Mouse (Mus musculus) hindbrain, embryonic 15.5 days (tissue): Measurements from ENCODE around the gene Slc22a5. TPM values are rescaled to one million over a fixed set of nuclear protein-coding genes. Genes with fewer than 3 reads are reported as not detected.
A peak's percentile ranks its signal among the peaks of the same experiment; 100 is the strongest.
"Not testable (repeated sequence)": the region's sequence is repeated elsewhere in the genome, so short reads cannot be mapped to it uniquely, and the experiment has no call there.

Experiments
- ATAC-seq: fragments of 200-750 bp; cut with Nextera tagmentation; 2 replicates; pipeline ENCODE4 v1.8.0; 2017; ENCODE audit warnings: low read depth, moderate number of reproducible peaks, moderate TSS enrichment; ENCODE audit not compliant: low FRiP score
- H3K27ac ChIP-seq: fragments of 300-500 bp; sonication (generic); replicated peaks from 2 replicates; pipeline ENCODE4 v1.5.1; 2015; ENCODE audit warnings: mild to moderate bottlenecking, inconsistent platforms
- H3K27me3 ChIP-seq: fragments of 300-500 bp; sonication (generic); 2 replicates; pipeline ENCODE4 v1.6.1; 2015; ENCODE audit warnings: control low read depth, inconsistent platforms
- H3K36me3 ChIP-seq: fragments of 300-500 bp; sonication (generic); 2 replicates; pipeline ENCODE4 v1.6.1; 2015; ENCODE audit warnings: control low read depth, inconsistent platforms
- H3K4me1 ChIP-seq: fragments of 300-500 bp; sonication (generic); replicated peaks from 2 replicates; pipeline ENCODE4 v1.6.1; 2015; ENCODE audit warnings: control low read depth, inconsistent platforms
- H3K4me2 ChIP-seq: fragments of 300-500 bp; sonication (generic); 2 replicates; pipeline ENCODE4 v1.6.1; 2015; ENCODE audit warnings: moderate library complexity, mild to moderate bottlenecking, inconsistent platforms
- H3K4me3 ChIP-seq: fragments of 300-500 bp; sonication (generic); 2 replicates; pipeline ENCODE4 v1.5.1; 2015; ENCODE audit warnings: mild to moderate bottlenecking, inconsistent platforms
- H3K9ac ChIP-seq: fragments of 300-500 bp; sonication (generic); 2 replicates; pipeline ENCODE4 v1.6.1; 2015; ENCODE audit warnings: inconsistent platforms
- H3K9me3 ChIP-seq: fragments of 300-500 bp; sonication (generic); 2 replicates; pipeline ENCODE4 v1.6.1; 2016; ENCODE audit warnings: control low read depth, inconsistent platforms
- WGBS: fragments of 180-500 bp; shearing (Covaris S2); methylation state at CpG from one replicate; pipeline ENCODE4 v1.1.7; 2015; 5-methylcytosine and 5-hydroxymethylcytosine counted together
- polyA plus RNA-seq: library from polyadenylated mRNA; unstranded; fragments of >200 nt; fragmentation: Nextera tagmentation; extraction: Ambion mirVana; gene quantifications from 2 replicates; pipeline ENCODE4 v1.2.1, GENCODE M21; 2015

Gene Slc22a5
- polyA plus RNA-seq: 10.9 and 12.1 TPM in 2 replicates

GRCm38 (mm10) chr11:53891505-53892451, at the start of gene Slc22a5:
TSS of gene Slc22a5 (minus strand) at chr11:53891660.
- H3K9ac ChIP-seq: peak within 1 kb of the TSS; percentile 64

GRCm38 (mm10) chr11:53931944-53932318, 40.5 kb upstream of the Slc22a5 start:
- not testable (repeated sequence) for H3K4me2 ChIP-seq, H3K36me3 ChIP-seq, H3K9me3 ChIP-seq, H3K27ac ChIP-seq, H3K27me3 ChIP-seq, H3K4me1 ChIP-seq, H3K4me3 ChIP-seq, H3K9ac ChIP-seq, ATAC-seq
- WGBS: 71% methylated on average over 4 of the region's 4 CpGs

More at GRCm38 (mm10) chr11:53891505-53892451, at the start of gene Slc22a5:
- 2% methylated on average over 63 of the region's 63 CpGs for WGBS
- Histone ChIP-seq H3K9me3 (no peaks in the 10 kb centered on the region), H3K36me3 (no peaks in the 10 kb centered on the region), H3K4me1 (peaks cover 28% of the 10 kb centered on the region), H3K4me2 (peak within 1 kb of the TSS; percentile 85), H3K27ac (peak within 1 kb of the TSS; percentile 59), H3K27me3 (no peaks in the 10 kb centered on the region), H3K4me3 (peak within 1 kb of the TSS; percentile 64)
- ATAC-seq: peak; percentile 99

DNA sequence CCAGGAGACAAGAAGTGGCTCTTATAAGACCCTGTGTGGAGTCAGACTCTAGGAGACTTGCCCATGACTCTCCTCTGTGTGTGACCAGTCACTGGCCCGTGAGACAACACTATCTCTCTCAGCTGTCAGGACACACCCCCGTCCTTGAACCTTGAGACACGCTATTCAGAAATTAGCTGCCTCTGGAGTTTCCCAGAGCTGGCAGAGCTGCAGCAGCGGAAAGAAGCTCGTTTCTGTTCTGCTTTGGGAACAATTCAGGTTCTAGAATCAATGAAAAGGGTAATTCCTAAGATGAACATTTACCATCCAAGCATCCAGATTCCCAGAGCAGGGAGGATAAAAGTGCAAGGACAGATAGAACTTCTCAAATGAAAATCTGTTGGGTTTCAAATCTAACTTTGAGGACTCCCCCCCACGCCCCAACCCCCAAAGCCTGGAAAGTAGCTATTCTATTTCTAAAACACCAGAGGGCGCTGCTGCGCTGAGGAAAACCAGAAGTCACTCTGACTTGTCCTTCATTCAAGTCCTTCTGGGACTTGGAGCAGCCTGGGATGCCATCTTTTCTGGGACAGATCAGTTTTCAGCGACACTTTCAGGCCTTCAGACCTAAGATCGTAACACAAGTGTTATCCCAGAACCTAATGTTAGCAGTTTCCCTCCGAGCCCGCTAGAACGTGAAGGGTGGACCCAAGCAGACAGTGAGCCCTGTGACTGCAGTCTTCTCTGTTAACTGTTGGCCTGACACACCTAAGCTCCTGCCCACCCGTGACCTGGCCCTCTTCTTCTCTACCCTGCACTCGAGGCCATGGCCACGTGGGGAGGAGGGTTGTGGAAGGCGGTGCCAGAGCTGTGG, 39.9 kb upstream of the Slc22a5 start:
- no peak overlapping the region for H3K27ac ChIP-seq
- H3K9me3 ChIP-seq: no peaks in the 10 kb centered on the region
- 34% methylated on average over 17 of the region's 17 CpGs for whole genome bisulfite sequencing
- H3K4me2 ChIP-seq: no peak overlapping the region
- ATAC-seq: no peak
- H3K9ac ChIP-seq: no peak overlapping the region
- H3K4me1 ChIP-seq: no peaks in the 10 kb centered on the region
- no peaks in the 10 kb centered on the region for H3K27me3 ChIP-seq
- H3K36me3 ChIP-seq: no peaks in the 10 kb centered on the region
- no peak overlapping the region for H3K4me3 ChIP-seq

GRCm38 (mm10) chr11:53929741-53930140, 38.3 kb upstream of the Slc22a5 start:
- WGBS: 87% methylated on average over 3 of the region's 3 CpGs
- H3K9me3 ChIP-seq: no peaks in the 10 kb centered on the region
- H3K27ac ChIP-seq: no peak overlapping the region
- no peak overlapping the region for H3K4me2 ChIP-seq
- no peaks in the 10 kb centered on the region for H3K27me3 ChIP-seq
- no peak overlapping the region for H3K9ac ChIP-seq
- no peak overlapping the region for H3K4me3 ChIP-seq
- H3K4me1 ChIP-seq: no peaks in the 10 kb centered on the region
- no peak for ATAC-seq
- H3K36me3 ChIP-seq: no peaks in the 10 kb centered on the region

DNA sequence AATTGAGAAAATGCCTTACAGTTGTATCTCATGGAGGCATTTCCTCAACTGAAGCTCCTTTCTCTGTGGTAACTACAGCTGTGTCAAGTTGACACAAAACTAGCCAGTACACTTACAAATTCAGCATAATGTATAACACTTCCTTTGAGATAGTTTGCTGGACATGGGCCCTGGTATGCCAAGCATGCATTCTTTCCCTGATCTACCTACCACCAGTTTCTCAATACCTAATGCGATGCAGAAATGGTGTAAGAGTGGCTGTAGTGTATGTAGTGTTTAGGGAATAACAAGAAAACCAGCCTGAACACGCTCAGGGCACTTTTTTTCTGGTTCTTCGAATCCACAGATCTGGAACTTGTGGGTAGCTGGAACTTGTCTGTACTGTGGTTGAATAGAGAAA, 37.1 kb upstream of the Slc22a5 start:
- Histone ChIP-seq H3K4me2 (no peak overlapping the region), H3K4me1 (no peaks in the 10 kb centered on the region), H3K36me3 (no peaks in the 10 kb centered on the region), H3K27ac (no peak overlapping the region), H3K4me3 (no peak overlapping the region), H3K27me3 (no peaks in the 10 kb centered on the region), H3K9ac (no peak overlapping the region), H3K9me3 (no peaks in the 10 kb centered on the region)
- WGBS: 93% methylated on average over 3 of the region's 3 CpGs
- ATAC-seq: no peak

DNA sequence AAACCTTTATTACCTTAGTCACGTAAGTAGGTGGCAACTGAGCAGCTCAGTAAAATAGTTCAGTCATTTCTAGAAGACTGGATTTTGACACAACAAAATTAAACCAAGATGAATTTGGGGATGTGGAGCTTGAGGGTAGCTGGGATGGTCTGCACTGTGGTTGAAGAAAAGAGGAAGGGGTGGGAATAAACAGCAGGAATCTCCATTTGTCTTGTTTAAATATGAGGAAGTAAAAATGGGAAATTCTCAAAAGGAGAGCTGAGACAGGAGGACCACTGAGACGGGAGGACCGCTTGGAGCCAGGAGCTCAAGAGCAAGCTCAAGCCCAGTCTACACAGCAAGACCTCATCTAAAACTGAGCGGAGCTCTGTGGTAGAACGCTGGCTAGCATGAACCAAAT, 34.8 kb upstream of the Slc22a5 start:
- no peak overlapping the region for H3K27ac ChIP-seq
- no peaks in the 10 kb centered on the region for H3K36me3 ChIP-seq

GRCm38 (mm10) chr11:53918851-53919250, 27.4 kb upstream of the Slc22a5 start:
- no peak for ATAC-seq
- H3K9me3 ChIP-seq: no peaks in the 10 kb centered on the region
- H3K4me1 ChIP-seq: no peaks in the 10 kb centered on the region
- WGBS: 95% methylated on average over 4 of the region's 4 CpGs
- H3K9ac ChIP-seq: no peak overlapping the region
- no peaks in the 10 kb centered on the region for H3K36me3 ChIP-seq
- H3K27ac ChIP-seq: no peak overlapping the region
- no peak overlapping the region for H3K4me3 ChIP-seq
- H3K27me3 ChIP-seq: no peaks in the 10 kb centered on the region
- H3K4me2 ChIP-seq: no peak overlapping the region

More for the DNA sequence above, 34.8 kb upstream of the Slc22a5 start:
- no peak overlapping the region for H3K9ac ChIP-seq
- H3K9me3 ChIP-seq: no peaks in the 10 kb centered on the region
- H3K27me3 ChIP-seq: no peaks in the 10 kb centered on the region
- 88% methylated on average over 5 of the region's 5 CpGs for WGBS
- no peak overlapping the region for H3K4me3 ChIP-seq
- H3K4me2 ChIP-seq: no peak overlapping the region
- no peak for ATAC-seq
- H3K4me1 ChIP-seq: no peaks in the 10 kb centered on the region

- Histone ChIP-seq H3K27me3 (no peaks in the 10 kb centered on the region), H3K4me2 (no peak overlapping the region), H3K27ac (no peak overlapping the region), H3K9me3 (no peaks in the 10 kb centered on the region), H3K4me1 (no peaks in the 10 kb centered on the region), H3K4me3 (no peak overlapping the region), H3K36me3 (no peaks in the 10 kb centered on the region), H3K9ac (no peak overlapping the region)
- no peak for ATAC-seq
- WGBS: 88% methylated on average over 4 of the region's 4 CpGs
Measured at GRCm38 (mm10) chr11:53911011-53911410, 19.6 kb upstream of the Slc22a5 start.

- Histone ChIP-seq H3K27me3 (no peaks in the 10 kb centered on the region), H3K4me2 (no peak overlapping the region), H3K4me1 (no peaks in the 10 kb centered on the region), H3K9me3 (no peaks in the 10 kb centered on the region), H3K27ac (no peak overlapping the region), H3K9ac (no peak overlapping the region), H3K36me3 (no peaks in the 10 kb centered on the region), H3K4me3 (no peak overlapping the region)
- WGBS: 92% methylated on average over 8 of the region's 8 CpGs
- ATAC-seq: no peak
Measured at GRCm38 (mm10) chr11:53908686-53909085, 17.2 kb upstream of the Slc22a5 start.

GRCm38 (mm10) chr11:53904534-53904925, 13.1 kb upstream of the Slc22a5 start:
- Histone ChIP-seq H3K27ac (no peak overlapping the region), H3K9me3 (no peaks in the 10 kb centered on the region), H3K27me3 (no peaks in the 10 kb centered on the region), H3K4me1 (no peaks in the 10 kb centered on the region), H3K4me2 (no peak overlapping the region), H3K36me3 (no peaks in the 10 kb centered on the region), H3K9ac (no peak overlapping the region), H3K4me3 (no peak overlapping the region)
- WGBS: 81% methylated on average over 9 of the region's 9 CpGs
- ATAC-seq: no peak

DNA sequence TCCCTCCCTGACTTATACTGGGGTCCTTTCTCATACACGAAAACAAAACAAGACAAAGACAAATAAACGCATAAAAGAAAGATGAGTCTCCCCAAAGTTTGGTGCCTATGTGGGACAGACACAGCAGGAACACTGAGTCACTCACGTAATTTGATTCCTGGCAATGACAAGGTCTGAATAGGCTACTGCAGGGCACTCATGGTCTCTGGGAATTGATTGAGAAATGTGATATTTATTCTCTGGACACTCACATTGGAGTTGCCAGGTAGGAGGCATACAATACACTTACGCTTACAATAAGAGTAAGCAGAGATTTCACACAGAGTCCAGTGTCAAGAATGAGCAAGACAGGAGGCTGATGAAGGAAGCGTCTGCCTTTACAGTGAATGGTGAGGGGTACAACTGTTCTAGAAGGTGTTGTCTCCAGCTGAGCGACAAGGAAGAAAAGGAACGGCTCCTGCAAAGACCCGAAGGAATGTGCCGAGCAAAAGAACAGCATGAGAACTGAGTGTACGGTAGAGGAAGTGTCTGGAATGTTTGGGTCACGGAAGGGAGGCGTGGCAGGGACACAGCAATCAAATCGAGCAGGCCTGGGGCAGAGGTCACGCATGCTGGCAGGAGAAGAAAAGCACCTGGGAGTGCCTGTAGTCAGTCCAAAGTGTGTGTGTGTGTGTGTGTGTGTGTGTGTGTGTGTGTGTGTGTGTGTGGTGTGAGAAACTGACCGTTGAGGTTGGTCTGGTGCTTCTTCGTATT, 12.5 kb upstream of the Slc22a5 start:
- H3K27ac ChIP-seq: no peak overlapping the region
- no peaks in the 10 kb centered on the region for H3K36me3 ChIP-seq
- no peaks in the 10 kb centered on the region for H3K4me1 ChIP-seq
- 49% methylated on average over 16 of the region's 16 CpGs for WGBS
- H3K4me3 ChIP-seq: no peak overlapping the region
- H3K4me2 ChIP-seq: no peak overlapping the region
- no peak overlapping the region for H3K9ac ChIP-seq
- no peaks in the 10 kb centered on the region for H3K27me3 ChIP-seq
- ATAC-seq: no peak
- H3K9me3 ChIP-seq: no peaks in the 10 kb centered on the region
